Mouse (Mus musculus): ENCODE results near the gene C1d. TPM values are rescaled to one million over a fixed set of nuclear protein-coding genes. Genes with fewer than 3 reads are reported as not detected.
"Not testable (repeated sequence)": the region's sequence is repeated elsewhere in the genome, so short reads cannot be mapped to it uniquely, and the experiment has no call there.

C1d gene
- total RNA-seq (2021): 10 to 100 TPM; 43.7 to 45.8 TPM
- long read RNA-seq, experiment 1, transcript C1d-201 (5 exons, 2,981 nt): major isoform, 50 of 52 reads
- long read RNA-seq, experiment 1, partial matches to known transcripts: 2 of 52 reads
- long read RNA-seq, experiment 1, other reads (novel, unspliced or antisense): 0 of 52 reads
- long read RNA-seq, experiment 2, transcript C1d-201 (5 exons, 2,981 nt): major isoform, 61 of 67 reads
- long read RNA-seq, experiment 2, partial matches to known transcripts: 1 of 67 reads
- long read RNA-seq, experiment 2, other reads (novel, unspliced or antisense): 2 of 67 reads

DNA sequence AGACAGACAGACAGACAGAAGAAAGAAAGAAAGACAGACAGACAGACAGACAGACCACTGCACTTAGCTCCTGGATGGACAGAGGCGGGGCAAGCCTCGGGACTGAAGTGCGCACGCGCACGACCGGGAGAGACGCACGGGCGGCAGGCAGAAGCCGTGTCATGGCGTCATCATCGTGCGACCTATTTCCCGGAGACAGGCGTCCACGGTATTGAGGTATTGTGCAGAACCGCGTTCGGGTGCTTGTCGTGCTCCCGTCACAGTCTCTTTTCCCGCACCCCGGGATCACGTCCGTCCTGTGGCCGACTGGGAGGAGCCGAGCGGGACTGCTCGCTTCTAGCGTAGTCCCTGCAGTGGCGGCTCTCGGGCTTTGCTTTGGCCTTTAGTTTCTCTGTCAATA, at the start of gene C1d:
Gene C1d, plus strand, starts transcription at position 137 of the 400 bp plus-strand sequence.
- peak; percentile 98 for DNase-seq

DNA sequence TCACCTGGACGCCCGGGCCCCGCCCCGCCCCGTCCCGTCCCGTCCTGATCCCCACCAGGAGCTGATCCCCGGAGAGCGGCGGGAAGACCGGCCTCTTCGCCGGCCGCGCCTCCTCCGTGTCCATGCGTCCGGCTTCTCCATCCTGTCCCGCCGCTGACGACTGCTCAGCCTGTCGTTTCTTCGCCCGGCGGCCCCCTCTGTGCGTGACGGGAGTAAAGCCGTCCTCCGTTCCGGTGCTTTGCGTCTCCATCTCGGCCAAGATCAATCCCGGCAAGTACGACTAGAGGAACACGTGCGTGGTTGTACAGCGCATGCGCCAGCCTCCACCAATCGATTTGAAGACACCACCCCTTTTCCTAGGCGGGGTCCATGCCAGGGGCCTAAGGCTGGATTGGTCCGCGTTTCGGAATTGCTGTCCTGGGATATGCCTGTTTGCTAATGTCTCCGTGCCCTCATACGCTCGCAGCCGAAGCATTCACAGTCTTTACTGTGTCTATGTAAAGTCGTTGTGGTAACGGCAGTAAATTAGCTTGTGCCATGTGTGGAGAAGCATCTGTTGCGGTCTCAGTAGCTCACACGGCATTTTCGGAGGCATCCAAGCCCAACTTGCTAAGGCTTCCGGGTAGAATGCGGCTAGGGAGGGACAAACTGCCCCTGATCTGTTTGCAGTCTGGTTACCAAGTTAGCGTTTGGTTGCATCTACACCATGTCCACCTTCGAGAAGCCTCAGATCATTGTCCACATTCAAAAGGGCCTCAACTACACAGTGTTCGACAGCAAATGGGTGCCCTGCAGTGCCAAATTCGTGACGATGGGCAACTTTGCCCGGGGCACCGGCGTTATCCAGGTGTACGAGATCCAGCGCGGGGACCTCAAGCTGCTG, 45.9 kb upstream of the C1d start, which contains the start of gene Pno1:
Gene Pno1, minus strand, starts transcription at position 311 of the 883 bp plus-strand sequence.
- DNase-seq: peak; percentile 96

DNA sequence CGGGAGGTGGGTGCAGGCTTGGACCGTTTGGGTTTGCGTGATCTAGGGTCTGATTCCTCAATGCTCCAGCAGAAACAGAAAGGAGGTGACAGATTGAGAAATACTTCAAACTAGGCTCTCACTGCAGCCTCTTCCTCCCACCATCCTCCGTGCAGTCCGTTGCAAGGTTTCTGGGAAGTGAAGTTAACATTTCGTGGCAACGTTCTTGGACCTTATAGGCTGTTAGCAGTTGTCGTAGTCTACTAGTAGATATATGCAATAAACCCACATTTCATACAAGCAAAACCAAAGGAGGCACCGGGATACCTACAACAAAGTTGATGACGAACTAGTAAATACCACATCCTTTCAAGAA, 45.3 kb upstream of the C1d start:
- DNase-seq: no peak

DNA sequence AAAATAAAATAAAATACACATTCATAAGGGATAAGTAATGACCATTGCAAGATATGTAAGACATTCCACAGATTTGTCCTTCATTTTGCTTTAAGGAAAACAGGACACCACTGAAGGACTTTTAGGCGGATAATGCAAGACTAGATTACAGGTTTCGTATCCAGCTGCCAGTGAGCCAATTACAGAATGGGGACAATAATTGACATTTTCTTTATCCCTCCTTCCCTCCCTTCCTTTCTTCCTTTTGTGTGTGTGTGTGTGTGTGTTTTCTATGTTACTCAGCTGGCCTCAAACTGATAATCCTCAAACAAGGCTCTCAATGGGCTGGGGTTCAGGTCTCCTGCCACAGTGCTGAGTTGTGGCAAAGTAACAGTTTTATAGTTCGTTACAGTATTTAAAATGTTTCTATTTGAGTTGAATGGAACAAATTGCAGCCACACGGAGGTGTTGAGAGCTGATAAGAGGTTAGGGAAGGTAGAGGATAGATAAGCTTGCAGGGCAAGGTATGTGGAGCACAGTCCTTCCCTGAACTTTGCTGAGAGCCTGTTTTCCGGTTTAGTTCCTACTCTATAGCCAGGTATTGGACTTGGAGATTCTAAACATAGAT, 44.4 kb upstream of the C1d start:
- DNase-seq: no peak

DNA sequence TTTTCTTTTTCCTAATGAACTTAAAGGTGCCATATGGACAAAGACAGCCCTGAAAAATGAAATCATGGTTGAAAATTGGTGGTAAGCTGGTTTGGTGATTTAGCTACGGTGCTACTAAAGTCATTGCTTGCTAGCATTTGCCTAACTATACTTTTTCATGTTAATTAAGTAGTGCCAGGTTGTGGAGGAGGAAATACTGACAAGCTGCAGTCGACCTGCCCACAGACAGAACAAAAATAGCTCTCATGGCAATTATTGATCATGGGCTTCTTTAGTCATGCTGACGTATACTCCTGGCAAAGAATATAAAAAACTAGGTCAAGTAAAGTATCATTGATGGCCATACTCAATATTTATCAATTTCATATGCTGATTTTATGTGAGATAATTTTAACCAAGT, 41.9 kb upstream of the C1d start:
- no peak for DNase-seq

DNA sequence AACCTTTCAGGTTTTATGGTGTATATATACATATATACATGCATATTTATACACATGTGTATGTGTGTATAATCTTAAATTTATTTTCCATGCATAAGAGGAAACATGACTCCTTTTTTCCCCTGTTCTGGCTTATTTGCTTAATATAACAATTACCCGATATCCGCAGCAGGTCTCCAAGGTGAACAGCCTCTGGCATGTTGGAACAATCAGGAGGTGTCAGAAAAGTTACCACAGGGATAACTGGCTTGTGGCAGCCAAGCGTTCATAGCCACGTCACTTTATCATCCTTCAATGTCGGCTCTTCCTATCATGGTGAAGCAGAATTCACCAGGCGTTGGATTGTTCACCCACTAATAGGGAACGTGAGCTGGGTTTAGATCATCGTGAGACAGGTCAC, 36.3 kb upstream of the C1d start:
- DNase-seq: no peak

DNA sequence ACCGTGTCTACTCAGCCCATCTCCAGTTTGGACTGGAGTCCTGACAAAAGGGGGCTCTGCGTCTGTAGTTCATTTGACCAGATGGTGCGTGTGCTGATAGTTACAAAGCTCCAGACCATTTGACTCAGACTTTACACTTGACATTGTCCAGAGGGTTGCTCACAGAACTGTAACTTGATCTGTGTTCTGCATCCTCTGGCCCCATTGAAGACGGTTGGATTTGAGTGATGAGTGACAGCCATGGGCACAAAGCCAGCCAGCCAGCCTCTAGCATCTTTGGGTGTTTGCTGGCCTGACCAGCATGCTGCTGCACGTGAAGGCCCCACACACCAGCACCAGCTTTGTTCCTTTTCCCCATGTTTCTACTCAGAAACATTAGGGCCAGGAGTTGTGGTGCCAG, 24.6 kb upstream of the C1d start:
- no peak for DNase-seq

DNA sequence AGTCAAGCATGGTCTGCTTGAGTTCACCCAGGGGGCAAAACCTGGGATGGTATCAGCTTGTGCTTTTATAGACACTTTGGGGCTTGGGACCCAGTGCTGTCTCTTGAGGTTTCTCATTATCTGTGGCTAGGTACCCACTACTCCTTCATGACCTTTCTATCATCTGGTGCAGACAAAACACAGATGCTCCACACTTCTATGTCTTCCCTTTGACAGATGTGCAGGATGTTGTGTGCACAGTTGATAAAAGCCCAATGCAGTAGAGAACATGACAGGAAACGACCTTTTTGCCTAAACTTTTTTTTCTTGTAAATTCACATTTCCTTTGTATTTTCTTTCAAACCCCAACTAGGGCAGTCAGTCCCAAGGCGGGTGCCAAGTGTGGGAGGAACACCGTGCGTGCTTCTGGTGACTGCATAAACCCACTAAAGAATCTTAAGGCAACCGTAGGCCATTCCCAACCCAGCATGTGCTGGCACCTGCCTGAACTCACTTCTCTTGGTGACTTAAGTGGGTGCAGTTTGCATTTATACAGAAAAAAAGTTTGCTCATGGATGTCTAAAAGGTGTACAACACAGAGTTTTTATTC, 20.8 kb upstream of the C1d start:
- DNase-seq: no peak

DNA sequence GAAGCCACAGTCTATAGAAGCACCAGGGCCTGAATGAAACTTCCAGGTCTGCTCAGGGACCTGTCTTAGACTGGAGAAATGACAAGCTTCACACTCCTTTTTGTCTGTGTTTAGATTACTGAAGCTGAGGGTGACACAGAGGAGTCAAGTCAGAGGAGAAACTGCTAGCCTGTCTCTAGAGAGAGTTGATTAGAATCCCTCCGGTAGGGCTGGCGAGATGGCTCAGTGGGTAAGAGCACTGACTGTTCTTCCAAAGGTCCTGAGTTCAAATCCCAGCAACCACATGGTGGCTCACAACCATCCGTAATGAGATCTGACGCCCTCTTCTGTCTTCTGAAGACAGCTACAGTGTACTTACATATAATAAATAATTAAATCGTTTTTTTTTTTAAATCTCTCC, 18.8 kb upstream of the C1d start:
- not testable (repeated sequence) for DNase-seq

DNA sequence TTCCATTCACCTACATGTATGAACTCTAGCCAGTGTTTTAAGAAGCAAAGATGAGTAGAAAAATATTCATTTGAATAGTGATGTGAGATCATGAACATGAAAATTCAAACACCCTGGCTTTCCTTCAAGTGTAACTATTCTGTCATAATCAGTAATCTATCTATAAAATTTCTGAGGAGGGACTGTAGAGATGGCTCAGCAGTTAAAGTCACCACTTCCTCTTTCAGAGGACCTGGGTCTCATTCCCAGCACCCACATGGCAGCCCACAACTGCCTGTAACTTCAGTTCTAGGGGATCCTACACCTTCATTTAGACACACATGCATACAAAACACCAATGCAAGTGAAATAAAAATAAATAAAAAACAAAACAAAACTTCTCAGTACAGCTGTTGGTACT, 8.7 kb upstream of the C1d start:
- no peak for DNase-seq

DNA sequence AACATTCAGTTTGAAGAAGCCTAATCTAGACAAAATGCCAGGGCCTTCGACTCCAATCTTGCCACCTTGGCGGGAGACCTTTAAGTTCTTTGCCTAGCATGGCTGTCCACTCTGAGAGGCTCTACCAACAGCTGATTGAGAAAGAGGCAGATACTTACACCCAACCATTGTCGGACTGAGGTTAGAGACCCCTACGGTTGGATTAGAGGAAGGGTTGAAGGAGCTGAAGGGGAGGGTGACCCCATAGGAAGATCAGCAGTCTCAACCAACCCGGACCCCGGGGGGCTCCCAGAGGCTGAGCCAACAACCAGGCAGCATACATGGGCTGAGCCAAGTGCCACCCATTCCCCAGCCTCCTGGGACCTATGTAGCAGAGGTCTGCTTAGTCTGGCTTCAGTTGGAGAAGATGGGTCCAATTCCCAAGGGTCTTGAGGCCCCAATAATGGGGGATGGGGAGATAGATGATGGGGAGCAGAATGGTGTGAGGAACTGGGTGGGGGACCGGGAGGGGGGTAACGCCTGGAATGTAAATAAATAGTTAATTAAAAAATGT, 490 bp upstream of the C1d start:
- DNase-seq: no peak

DNA sequence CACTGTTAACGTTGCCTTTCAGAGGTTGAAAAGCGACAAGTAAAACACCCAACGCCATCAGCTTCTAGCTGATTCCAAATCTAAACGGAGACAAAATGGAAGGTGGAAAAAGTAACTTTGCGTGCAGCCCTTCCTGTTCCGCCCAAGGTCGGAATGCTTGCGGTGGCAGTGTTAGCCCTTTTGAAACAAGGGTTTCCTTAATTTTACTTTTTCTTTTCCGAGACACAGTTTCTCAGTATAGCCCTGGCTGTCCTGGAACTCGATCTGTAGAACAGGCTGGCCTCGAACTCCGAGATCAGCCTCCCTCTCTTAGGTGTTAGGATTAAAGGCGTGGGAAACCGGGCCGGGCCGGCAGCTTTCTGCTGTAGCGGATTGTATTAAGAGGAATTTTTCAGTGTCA, 482 bp downstream of the C1d start:
- no peak for DNase-seq

DNA sequence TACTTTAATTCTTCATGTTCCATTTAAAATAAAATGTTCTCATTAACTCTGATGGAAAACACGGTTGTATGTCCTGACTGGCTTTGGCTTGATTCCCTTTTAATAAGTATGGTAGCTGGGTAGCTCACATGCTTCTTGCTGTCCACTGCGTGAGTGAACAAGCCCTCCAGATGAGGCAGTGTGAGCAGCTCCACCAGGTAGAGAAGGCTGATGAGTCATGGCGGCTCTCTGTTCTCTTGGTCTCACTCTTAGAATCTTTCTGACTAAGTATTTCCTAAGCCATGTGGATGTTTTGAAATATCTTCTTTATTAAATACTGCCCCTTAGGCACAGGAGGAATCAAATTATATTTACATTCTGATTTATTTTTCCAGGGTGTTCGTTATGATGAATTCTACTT, 9.8 kb downstream of the C1d start:
- no peak for DNase-seq

DNA sequence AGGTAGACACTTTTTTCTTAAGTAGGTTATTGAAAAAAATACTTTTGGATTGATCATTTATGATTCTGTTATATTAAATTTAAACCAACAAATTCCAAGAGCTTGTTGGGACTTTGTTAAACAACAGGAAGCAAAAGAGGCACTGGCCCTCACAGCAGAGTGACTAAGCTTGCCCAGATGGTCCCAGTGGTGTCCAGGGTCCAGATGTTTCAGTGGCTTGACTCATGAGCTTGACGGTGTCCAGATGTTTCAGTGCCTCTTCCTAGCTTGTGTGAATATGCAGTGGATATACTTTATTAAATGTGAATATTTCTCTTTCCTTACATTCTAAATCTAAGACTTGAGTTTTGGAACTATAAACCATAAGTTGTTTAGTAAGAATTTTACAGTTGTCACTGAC, 11.4 kb downstream of the C1d start:
- peak; percentile 10 for DNase-seq

DNA sequence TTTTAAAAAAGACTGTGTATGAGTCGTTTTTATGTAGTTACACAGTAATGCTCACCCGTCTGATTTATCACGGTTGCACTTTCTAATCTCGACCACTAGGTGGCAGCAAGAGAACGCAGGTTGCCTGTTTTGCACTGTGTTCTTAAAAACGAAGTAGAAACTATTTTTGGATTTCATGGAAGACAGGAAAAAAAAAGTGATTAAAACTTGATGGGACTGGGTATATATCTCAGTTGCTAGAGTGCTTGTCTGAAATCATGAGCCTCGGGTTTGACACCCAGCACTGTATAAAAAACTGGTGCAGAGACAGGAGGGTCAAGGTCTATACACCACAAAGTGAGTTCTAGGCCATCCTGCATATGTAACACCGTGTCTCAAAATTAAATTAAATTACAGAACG, 22.6 kb downstream of the C1d start:
- DNase-seq: peak; percentile 16

DNA sequence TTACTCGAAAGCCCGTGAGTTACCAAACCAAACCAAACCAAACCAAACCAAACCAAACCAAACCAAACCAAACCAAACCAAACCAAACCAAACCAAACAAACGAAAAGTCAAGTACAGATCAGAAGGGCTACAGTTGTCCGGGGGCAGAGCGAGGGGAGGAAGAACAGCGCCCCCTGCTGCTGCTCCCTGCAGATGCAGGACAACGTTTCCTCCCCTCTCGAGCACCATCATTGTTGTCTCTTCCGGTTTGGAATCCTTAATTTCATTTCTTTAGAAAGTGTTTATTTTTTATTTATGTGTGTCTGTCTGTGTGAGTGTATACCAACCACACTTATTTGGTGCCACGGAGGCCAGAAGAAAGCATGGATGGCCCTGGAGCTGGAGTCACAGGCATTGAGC, 26.7 kb downstream of the C1d start:
- peak; percentile 19 for DNase-seq

DNA sequence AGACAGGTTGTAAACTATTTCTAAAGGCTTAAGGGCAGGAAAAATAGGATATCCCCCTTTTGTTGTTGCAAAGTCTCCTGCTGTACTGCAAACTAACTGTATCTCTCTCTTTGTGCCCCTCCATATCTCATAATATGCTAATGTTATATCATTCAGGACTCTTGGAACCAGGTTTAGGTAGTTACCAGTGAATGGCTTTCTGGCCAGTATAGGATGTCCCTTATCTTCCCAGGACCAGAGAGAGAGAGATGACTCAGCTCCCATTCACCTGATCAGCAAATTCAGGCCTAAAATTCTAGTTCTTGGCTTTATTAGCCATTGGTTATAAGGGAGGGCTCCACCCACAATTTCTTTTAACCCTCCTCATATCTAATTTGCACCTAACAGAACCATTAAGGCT, 31.5 kb downstream of the C1d start:
- no peak for DNase-seq

DNA sequence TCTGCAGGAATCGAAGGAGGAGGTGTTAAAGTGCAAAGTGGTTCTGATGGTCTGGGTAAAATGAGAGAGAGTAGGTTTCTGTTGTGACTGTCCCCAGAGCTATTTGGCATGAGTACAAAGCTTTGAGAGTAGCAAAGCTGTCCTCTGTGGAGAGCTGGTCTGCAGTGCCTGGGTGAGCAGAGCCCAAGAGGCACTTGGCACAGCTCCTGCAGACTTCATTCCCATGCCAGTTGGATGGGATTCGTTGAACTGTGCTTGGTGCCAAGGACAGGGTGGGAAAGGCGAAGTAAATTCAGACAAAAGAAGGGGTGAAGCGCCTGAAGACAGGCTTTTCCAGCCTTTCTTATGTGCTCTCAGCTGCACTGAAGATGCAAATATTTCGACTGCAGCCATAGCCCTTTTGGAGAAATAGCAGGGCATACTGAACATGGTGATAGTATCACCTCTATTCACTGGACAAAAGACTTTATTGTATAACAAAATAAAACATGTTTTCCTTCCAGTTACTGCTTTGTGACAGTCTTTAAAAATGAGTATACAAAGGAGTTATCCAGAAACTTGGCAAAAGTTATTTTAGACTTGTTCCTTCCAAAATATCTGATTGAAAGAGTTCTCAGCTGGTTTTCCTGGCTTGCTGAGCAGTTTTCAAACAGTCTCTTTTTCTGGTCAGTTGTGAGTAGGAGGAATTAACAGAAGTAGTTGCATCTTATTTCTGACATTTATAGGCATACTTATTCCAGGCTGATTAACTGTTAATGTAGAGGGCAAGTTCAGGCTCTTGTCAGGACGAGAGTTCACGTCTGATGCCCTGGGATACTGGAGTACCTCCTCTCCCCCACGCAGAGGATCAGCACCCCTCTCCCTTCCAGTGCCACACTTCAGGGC, 48.9 kb downstream of the C1d start:
- DNase-seq: peak; percentile 40

DNA sequence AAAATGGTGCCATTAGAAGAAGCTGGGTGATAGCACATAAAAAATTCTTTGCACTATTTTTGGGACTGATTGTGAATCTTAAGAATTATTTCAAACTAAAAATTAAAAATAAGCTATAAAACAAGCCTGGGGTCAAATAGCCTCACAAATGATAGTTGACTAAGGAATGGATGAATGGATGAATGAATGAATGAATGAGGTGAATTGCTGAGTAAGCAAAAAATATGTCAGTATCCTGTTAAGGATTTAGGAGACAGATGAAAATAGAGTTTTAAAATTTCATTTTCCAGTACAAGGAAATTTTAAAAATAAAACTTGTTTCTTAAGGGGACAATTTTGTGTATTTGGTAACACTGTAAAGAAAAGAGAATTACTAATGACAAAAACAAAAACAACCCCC, 50.1 kb downstream of the C1d start:
- no peak for DNase-seq
